Mouse (Mus musculus): ENCODE measurements around the gene Rnf144b. TPM values are rescaled to one million over a fixed set of nuclear protein-coding genes. Genes with fewer than 3 reads are reported as not detected.

The Rnf144b gene
- total RNA-seq, 2 experiments from 2014 or later = 20.2 to 25.2 TPM

DNA sequence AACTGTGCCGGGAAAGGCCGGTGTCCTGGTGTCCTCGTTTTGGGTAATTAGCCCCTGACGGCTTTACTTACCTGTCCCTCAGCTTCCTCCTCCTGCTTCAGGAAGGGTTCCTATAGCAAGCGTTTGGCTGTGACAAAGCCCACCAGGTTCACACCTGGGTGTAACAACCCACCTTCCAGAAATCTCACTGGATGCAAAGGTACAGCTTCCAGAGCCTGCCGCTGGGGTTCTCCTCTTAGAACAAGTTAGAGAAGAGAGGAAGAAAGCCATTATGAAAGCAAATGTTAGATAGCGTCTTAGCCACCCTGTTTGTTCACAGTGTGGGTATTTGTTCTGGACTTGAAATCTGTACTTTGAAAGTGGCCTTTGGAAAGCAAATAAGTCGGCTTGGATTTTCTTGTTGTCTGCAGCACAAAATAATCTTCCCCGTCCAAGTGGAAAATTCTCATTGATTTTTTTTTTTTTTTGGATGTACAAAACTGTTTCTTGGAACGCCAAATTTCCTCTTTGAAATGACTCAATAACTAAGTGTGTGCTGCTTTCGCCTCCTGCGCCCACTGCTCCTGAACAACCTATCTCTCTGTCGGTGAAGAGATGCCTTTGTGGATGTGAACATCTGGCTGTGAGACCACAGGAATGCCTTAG lies 124.8 kb downstream of the Rnf144b start:
- DNase-seq (ENCODE audit: low spot score in 2 of 2) = no peak
- intact Hi-C loops (cut with DNase I) = no loop called here

DNA sequence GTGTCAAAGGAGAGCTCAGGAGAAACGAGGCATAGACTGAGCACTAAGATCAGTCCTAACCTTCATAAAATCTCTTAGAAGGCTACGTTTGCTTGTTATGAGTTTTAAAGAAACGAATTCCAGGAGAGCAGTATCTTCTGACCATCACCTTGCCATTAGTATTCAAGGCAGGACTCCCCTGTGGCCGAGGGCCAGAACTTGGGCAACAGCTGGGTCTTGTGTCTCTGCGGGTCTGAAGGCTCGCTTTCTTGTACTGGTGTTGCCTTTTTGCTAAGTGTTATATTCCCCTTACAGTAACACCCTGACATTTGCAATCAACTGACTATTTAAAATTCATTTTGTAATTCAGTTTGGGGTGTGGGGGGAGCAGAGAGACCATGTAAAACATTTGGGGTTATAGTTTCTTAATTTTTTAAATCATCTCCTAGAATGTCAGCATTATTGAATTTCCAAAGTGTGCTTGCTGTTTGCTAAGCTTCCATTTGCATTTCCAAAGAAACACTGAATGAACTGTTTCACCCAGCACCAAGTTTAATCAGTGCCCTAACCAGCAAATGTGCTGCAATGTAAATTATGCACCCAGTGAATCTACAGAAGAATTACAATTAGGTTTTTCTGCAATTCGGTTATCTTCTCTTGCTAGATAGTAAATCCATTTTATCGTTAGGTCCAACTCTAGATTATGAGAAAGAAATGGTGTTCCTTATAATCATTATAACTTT lies 126.0 kb downstream of the Rnf144b start:
- no peak for DNase-seq (ENCODE audit: low spot score in 2 of 2)

DNA sequence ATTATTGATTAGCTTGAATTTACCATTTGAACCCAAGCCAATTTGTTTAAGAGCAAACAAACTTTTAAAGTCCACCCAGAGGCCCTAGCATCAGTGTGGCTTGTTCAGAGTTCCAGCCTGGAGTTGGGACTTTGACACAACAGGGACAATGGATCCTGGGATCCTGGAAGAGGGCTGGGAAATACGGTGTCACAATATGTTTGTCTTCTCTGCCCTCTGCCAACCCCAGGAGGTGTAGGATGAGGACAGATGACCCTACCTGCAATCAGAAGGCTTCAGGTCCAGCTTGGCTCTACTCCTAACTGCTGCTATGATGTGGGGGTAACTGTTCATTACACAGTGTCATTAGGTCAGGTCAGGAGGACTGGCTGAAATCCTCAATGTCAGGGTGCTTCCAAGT lies 128.2 kb downstream of the Rnf144b start:
- no peak for DNase-seq (ENCODE audit: low spot score in 2 of 2)
- intact Hi-C loops (cut with DNase I) = no loop called here

More for the DNA sequence above, 126.0 kb downstream of the Rnf144b start:
- intact Hi-C loops (cut with DNase I) = no loop called here

DNA sequence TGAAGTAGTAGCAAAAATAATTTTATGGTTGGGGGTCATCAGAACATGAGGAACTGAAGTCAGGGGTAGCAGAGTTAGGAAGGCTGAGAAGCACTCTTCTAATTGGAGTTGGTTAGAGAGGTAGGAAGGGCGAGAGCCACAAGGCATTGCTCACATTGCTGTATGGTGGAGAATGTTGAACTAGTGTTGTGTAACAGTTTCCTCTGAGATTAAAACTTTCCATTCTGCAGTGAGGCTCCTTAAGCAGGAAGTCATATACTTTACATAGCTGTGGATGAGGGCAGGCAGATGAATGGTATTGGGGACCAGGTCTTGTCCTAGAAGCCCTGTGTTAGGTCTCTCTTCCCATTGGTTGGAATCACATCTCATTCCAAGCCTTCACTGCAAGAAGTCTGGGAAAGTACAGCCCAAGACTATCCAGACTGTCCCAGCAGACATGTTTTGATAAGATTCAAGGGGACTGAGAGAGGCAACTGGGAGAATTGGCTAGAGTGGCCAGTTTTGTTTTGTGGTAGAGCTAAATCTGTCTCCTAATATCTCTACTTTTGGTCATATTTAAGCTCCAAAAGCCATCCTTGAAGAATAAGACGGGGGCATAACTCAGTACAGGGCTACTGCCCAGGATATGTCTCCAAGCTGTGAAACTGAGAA lies 128.8 kb downstream of the Rnf144b start:
- intact Hi-C loops (cut with DNase I) = no loop called here
- no peak for DNase-seq (ENCODE audit: low spot score in 2 of 2)

DNA sequence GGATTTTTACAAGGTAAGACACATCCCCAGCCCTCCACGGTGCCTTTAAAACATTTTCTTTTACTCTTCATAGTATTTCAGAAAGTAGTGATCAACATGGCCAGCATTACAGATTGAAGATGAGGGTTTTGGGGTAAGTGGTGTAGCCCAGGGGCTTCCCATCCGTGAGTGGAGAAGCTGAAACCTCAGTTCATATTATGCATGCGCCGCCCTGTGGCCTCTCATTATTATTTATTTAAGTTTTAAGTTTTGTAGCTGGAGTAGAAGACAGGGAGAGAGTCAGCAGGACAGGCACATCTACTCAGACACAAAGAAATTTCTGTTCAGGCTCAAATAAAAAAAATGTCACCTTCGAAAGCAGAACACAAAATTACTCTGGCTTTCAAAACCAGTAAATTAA lies 131.3 kb downstream of the Rnf144b start:
- intact Hi-C loops (cut with DNase I) = no loop called here
- no peak for DNase-seq (ENCODE audit: low spot score in 2 of 2)

DNA sequence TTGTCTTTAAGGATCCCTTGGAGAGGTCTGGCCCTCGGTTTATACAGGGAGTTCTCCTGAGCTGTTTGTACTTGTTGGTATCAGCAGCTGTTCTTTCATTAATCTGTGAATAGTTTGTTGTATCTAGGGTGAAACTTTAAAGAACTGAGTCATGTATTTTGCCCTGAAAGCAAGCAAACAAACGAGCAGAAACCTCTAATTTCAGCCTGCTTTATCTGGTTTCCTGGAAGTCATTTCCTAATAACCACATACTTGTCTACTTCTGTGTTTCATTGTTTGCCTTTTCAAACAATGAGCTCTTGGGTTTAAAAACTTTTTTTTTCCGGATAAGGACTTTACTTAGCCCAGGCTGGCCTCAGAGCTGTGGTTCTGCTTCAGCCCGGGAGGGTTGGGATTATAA lies 136.8 kb downstream of the Rnf144b start:
- intact Hi-C loops (cut with DNase I) = no loop called here
- DNase-seq (ENCODE audit: low spot score in 2 of 2) = no peak

DNA sequence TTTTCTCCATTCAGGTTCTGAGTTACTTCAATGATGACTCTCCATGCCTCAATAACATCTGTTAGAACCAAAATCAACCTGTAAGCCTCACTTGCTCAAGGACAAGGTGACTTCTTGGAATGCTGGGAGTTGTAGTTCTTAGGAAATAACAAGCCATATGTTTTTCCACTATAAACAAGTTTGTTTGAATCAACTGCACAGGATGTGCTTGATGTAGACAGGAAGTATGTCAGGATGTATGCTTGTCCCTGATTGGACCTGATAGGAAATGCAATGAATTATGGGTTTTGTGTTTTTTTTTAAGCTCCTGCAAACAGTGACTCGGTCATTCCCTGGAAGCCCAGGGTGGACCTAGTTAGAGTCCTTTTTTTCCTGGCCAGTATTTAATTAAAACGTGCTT lies 139.5 kb downstream of the Rnf144b start:
- intact Hi-C loops (cut with DNase I) = no loop called here

DNA sequence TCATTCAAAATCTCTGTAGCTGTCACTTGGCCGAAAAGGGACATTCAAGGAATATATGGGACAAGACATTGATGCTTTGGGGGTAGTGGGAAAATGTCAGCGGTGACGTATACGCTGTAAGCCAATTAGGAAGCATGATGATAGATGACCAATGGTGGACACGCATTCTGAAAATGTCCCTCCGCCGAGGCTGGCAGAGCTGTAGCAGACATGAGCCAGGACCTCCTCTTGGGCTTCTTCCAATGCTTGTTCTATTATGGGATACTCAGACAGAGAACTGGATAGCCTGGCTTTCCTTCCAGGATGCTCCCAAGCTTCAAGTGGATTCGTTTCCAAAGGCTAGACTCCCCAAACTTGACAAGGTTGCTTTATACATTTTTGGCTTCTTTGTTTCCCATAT lies 141.9 kb downstream of the Rnf144b start:
- intact Hi-C loops (cut with DNase I) = no loop called here
- no peak for DNase-seq (ENCODE audit: low spot score in 2 of 2)

More for the DNA sequence above, 139.5 kb downstream of the Rnf144b start:
- DNase-seq (ENCODE audit: low spot score in 2 of 2) = no peak

DNA sequence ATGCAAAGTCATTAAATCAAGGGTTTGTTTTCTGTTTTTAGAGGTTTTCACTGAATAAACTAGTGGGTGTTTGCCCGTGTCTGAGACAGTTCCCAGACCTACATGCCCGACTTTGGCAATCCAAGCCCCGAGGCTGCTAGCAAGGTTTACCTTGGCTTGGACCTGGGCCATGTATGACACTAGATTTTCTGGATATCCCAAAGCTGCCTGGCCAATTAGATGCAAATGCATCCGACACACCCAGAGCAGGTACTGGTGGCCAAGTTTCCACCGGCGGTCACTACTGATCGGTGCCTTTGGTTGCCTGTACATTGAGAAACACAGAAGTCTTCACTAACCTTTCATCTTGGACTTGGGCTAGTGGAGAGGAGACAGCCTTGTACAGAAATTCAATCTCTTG lies 144.0 kb downstream of the Rnf144b start:
- intact Hi-C loops (cut with DNase I) = no loop called here
- DNase-seq (ENCODE audit: low spot score in 2 of 2) = no peak

DNA sequence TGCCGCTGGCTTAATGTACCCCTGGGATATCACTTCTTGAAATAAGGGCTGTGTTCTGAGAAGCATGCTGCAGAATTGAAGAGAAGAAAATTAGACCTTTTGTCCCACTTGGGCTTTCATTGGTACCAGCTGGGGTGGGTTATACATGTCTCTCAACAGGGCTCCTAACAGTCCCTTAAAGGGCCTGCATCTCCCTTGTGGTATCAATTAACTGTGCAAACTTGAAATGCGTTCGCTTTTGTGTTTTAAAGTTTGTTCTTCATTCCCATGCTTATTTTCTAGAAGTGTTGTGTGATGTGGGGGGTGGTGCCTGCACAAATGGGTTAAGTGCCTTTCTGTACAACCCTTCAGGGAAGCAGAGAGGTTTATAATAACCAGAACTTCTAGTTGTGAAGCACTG lies 145.8 kb downstream of the Rnf144b start:
- intact Hi-C loops (cut with DNase I) = no loop called here
- DNase-seq (ENCODE audit: low spot score in 2 of 2) = no peak

DNA sequence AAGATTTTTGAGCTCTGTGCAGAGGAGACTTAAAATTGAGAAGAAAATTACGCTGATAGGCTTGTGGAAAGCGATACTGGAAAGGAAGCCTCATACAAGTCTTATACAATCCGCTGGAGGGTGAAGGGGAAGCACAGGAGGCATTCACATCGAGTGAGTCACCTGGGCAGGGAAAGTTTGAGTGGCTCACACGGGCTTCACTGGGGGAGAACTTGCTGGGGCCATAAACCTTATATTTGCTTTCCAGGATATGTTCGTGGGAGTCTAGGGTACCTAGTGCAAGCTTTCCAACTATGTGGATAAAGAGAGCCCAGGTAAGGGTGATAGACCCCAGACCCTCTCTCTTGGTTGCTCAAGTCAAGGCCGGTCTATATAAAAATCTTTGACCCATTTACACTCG lies 150.5 kb downstream of the Rnf144b start:
- DNase-seq (ENCODE audit: low spot score in 2 of 2) = no peak
- intact Hi-C loops (cut with DNase I) = no loop called here

DNA sequence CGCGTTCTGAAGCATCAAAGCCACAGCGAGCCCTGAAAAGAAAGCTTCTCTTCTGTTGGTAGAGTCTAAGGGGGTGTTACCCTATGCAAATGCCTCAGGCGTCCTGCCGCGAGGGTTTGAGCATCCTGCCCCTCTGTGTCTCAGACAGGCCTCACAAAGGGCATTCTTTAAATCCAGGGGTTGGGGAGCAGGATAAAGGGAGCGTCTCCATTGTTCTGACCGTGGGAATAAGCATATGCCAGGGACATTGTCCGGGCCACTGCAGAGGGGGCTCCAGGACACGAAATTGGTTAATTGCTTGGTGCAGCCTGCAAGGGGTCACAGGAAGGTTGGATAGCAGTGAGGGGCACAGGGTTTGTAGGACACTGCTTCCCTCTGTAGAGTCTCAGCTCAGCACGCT lies 151.0 kb downstream of the Rnf144b start:
- DNase-seq (ENCODE audit: low spot score in 2 of 2) = no peak
- intact Hi-C loops (cut with DNase I) = no loop called here

DNA sequence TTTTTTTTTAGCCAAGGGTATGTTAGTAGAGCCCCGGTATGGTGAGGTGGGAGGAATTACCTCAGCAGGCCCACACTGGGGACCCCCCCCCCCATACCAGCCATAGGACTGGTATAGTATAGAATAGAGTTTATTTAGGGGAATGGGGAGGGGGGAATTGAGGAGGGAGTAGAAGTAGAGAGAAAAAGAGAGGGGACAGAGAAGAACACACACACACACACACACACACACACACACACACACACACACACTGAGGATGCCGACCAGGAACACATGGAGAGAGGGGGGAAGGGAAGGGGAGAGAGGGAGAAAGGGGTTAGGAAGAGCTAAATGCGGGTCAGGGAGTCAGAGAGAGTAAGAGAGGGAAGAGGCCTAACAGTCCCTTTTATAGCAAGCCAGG lies 151.7 kb downstream of the Rnf144b start:
- DNase-seq (ENCODE audit: low spot score in 2 of 2) = no peak
- intact Hi-C loops (cut with DNase I) = no loop called here

DNA sequence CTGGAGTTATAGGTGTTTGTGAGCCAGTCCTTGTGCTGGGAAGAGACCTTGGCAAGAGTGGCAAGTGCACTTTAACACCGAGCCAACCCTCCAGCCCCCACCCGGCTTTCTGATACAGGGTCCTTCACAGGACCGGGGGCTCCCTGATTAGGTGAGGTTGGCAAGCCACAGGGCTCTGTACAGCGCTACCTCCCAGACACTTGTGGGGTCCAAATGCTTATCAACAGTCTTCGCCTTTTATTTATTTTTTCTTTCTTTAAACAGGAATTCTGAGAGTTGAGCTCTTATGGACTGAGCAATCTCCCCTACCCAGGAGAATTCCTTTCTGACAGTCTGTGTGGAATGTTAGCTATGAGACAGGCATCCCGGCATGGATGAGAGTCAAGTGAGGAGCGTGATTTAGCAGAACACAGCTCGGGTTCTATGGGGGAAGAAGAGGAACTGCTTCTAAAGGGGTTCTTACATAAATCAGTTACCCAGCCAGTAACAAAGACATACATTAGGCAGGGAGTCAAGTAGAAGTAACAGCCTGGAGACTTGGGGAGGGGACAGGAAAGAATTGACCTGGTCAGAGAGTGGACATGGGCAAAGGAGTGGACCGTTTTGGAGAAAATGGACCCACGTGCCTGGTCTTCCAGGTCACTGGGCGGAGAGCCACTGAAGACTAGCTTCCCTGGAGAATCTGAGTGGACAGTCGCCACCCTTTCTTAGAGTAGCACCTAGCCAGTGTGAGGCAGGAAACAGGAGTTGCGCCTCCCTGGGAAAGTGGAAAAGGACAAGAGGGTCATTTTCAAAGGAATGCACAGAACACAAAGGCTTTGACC lies 154.8 kb downstream of the Rnf144b start:
- no peak for DNase-seq (ENCODE audit: low spot score in 2 of 2)
- intact Hi-C loops (cut with DNase I) = no loop called here

DNA sequence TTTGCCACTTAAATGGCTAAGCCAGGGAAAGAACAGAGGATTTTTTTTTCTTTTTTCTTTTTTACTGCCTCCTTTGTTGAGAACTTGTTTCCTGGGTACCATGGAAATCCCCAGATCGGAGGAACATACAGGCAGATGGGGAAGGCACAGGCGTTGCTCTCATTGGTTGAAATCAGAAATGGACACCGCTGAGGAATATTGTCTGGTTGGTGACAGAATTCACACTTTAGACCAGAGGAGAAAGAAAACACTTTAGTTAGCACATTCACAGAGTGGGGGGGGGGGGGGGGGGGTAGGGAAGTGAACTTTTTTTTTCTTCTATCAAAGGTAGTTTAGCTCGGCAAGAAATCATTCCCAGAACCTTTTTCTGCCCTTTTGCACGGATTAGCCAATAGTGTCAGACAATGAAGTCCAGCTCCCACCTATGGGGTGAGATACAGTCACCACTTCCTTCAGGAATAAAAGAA lies 155.4 kb downstream of the Rnf144b start:
- intact Hi-C loops (cut with DNase I) = no loop called here
- DNase-seq (ENCODE audit: low spot score in 2 of 2) = no peak

DNA sequence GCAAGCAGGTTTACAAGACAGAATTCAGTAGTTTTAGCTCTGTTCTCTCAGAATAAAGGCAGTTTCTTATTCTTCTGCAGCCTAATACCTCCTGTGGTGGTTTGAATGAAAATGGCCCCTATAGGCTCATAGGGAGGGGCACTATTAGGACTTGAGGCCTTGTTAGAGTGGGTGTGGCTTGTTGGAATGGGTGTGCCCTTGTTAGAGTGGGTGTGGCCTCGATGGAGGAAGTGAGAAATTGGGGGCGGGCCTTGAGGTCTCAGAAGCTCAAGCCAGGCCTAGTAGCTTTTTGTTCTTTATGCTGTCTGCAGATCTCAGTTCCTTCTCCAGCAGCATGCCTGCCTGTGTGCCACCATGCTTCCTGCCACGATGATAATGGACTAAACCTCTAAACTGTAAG lies 159.8 kb downstream of the Rnf144b start:
- intact Hi-C loops (cut with DNase I) = no loop called here
- no peak for DNase-seq (ENCODE audit: low spot score in 2 of 2)

DNA sequence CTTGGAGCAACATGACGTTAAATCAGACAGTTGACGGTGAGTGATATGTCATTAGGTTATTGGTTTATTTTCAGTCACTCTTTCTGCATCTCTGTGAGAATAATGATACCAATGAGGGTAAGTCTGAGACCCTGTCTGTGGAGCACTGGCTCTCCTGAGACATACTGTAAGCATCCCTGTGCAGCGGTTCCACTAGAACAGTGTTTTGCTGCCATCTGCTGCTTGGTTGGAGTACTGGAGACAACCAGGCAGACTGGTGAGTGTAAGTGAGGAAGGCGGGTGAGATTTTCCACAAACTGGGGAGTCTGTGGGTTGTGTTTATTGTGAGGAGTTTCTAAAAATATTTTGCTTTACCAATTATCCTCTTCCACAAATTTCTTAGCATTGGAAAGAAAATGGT lies 166.0 kb downstream of the Rnf144b start:
- peak; percentile 58 to 71 for DNase-seq (ENCODE audit: low spot score in 2 of 2)
- intact Hi-C loops (cut with DNase I) = loop anchor here (1.0 kb wide), 1 partner anchor 136 kb away; no protein-coding TSS in a partner anchor

DNA sequence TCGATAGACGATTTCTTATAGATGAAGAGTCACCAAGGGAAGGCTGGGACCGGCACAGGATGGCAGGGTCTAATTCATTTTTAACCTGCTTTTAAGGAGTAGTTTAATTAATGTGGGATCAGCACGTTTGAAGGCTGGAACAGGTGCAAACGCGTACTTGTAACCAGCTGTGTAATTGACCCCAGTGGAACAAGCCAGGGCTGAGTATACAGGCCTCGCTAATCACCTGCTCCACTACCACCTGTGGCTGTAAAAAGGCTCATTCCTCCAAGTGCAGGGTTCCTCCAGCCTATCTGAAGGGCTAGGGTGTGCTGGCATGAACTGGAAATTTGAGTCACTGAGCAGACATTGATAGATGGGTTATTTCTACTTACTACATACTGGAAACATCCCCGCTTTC lies 174.0 kb downstream of the Rnf144b start:
- intact Hi-C loops (cut with DNase I) = no loop called here

More for the DNA sequence above, 174.0 kb downstream of the Rnf144b start:
- DNase-seq (ENCODE audit: low spot score in 2 of 2) = no peak

All from left cerebral cortex, postnatal 36 days (tissue).